41 mouse cellular contexts compared by ENCODE assay signal in genomic region chr14:51015780-51016179, GRCm38 (mm10). TPM values are rescaled to one million over a fixed set of nuclear protein-coding genes. Genes with fewer than 3 reads are reported as not detected.
"Had no signal": no experiment of that assay in that cellular context is flagged by ENCODE, and none has a peak within 500 bp of the region (broad histone marks: within the 10 kb centered on the region; RNA-seq: fewer than 3 reads in every experiment).

No protein-coding gene starts in this region.

- H3K36me3 ChIP-seq: heart, embryonic 10.5 days; heart, embryonic 12.5 days; heart, embryonic 13.5 days; heart, embryonic 15.5 days; hindbrain, embryonic 10.5 days; hindbrain, embryonic 13.5 days; hindbrain, embryonic 15.5 days; intestine, embryonic 15.5 days; kidney, embryonic 15.5 days had no signal

- H3K4me1 ChIP-seq: heart, embryonic 10.5 days; heart, embryonic 12.5 days; heart, embryonic 13.5 days; hindbrain, embryonic 10.5 days; hindbrain, embryonic 13.5 days; hindbrain, embryonic 15.5 days; intestine, embryonic 15.5 days; kidney, embryonic 15.5 days had no signal

- H3K27ac ChIP-seq: heart, embryonic 10.5 days; heart, embryonic 13.5 days; heart, embryonic 15.5 days; hindbrain, embryonic 10.5 days; hindbrain, embryonic 13.5 days; hindbrain, embryonic 14.5 days; hindbrain, embryonic 15.5 days; hindbrain, postnatal 0 days; intestine, embryonic 15.5 days; kidney, embryonic 15.5 days; kidney, postnatal 0 days; layer of hippocampus, adult 2 months; left cerebral cortex, adult 2 months had no signal

- H3K27me3 ChIP-seq: heart, embryonic 12.5 days; heart, embryonic 13.5 days; heart, embryonic 15.5 days; hindbrain, embryonic 13.5 days; hindbrain, embryonic 15.5 days; intestine, embryonic 15.5 days; kidney, embryonic 15.5 days had no signal

- H3K9ac ChIP-seq: heart, embryonic 12.5 days; heart, embryonic 13.5 days; heart, embryonic 15.5 days; hindbrain, embryonic 13.5 days; hindbrain, embryonic 14.5 days; hindbrain, embryonic 15.5 days; intestine, embryonic 15.5 days; kidney, embryonic 15.5 days had no signal

- ATAC-seq: hindbrain, embryonic 16.5 days; hindbrain, postnatal 0 days; inflammation-experienced regulatory T-cells, adult 6 months; intestine, embryonic 15.5 days; intestine, embryonic 16.5 days; intestine, postnatal 0 days had no signal

- H3K4me2 ChIP-seq: heart, embryonic 11.5 days; heart, embryonic 12.5 days; heart, embryonic 13.5 days; heart, embryonic 15.5 days; hindbrain, embryonic 13.5 days; hindbrain, embryonic 14.5 days; hindbrain, embryonic 15.5 days; intestine, embryonic 15.5 days; kidney, embryonic 15.5 days had no signal

- H3K9me3 ChIP-seq: heart, embryonic 10.5 days; heart, embryonic 13.5 days; heart, embryonic 15.5 days; hindbrain, embryonic 10.5 days; hindbrain, embryonic 13.5 days; hindbrain, embryonic 15.5 days; intestine, embryonic 15.5 days; kidney, embryonic 15.5 days had no signal

- H3K4me3 ChIP-seq: heart, embryonic 10.5 days; heart, embryonic 12.5 days; heart, embryonic 13.5 days; heart, embryonic 15.5 days; hindbrain, embryonic 10.5 days; hindbrain, embryonic 13.5 days; hindbrain, embryonic 15.5 days; intestine, embryonic 15.5 days; kidney, embryonic 15.5 days; layer of hippocampus, adult 2 months; left cerebral cortex, adult 2 months had no signal

RNA-seq across cellular contexts. Expression of gene Rnase10, which starts 8.2 kb away (rescaled TPM):
- total RNA-seq: layer of hippocampus, adult 18-20 months; layer of hippocampus, adult 2 months; layer of hippocampus, postnatal 25 days; layer of hippocampus, postnatal 36 days; left cerebral cortex, adult 2 months had no signal
- polyA plus RNA-seq: hindbrain, embryonic 10.5 days; hindbrain, embryonic 11.5 days; hindbrain, embryonic 13.5 days; hindbrain, embryonic 14.5 days; hindbrain, embryonic 15.5 days; hindbrain, postnatal 0 days; inflammation-experienced regulatory T-cells, adult 6 months; kidney, adult 2 months; kidney, embryonic 14.5 days; kidney, embryonic 15.5 days; kidney, embryonic 16.5 days had no signal

RNA-seq across cellular contexts. Expression of gene Rnase9, which starts 25.9 kb away (rescaled TPM):
- total RNA-seq: heart, postnatal 10 days; heart, postnatal 14 days; heart, postnatal 25 days; heart, postnatal 36 days; heart, postnatal 4 days; hindbrain, postnatal 0 days; layer of hippocampus, adult 18-20 months; layer of hippocampus, adult 2 months; layer of hippocampus, adult 8-10 months; layer of hippocampus, postnatal 10 days; layer of hippocampus, postnatal 14 days; layer of hippocampus, postnatal 25 days; layer of hippocampus, postnatal 36 days; left cerebral cortex, adult 18-20 months; left cerebral cortex, adult 2 months; left cerebral cortex, adult 8-10 months had no signal
- polyA plus RNA-seq: heart, embryonic 10.5 days; heart, embryonic 11.5 days; heart, embryonic 12.5 days; heart, embryonic 13.5 days; heart, embryonic 14.5 days; heart, embryonic 15.5 days; heart, embryonic 16.5 days; heart, postnatal 0 days; hindbrain, embryonic 10.5 days; hindbrain, embryonic 11.5 days; hindbrain, embryonic 13.5 days; hindbrain, embryonic 14.5 days; hindbrain, embryonic 15.5 days; hindbrain, embryonic 16.5 days; hindbrain, postnatal 0 days; inflammation-experienced regulatory T-cells, adult 6 months; intestine, embryonic 14.5 days; intestine, embryonic 15.5 days; intestine, embryonic 16.5 days; intestine, postnatal 0 days; kidney, adult 2 months; kidney, postnatal 0 days; large intestine, adult 2 months had no signal

RNA-seq across cellular contexts. Expression of gene Rnase11, which starts 34.2 kb away (rescaled TPM):
- total RNA-seq: heart, postnatal 10 days; heart, postnatal 14 days; heart, postnatal 25 days; heart, postnatal 36 days; heart, postnatal 4 days; hindbrain, postnatal 0 days; layer of hippocampus, adult 18-20 months; layer of hippocampus, adult 2 months; layer of hippocampus, adult 8-10 months; layer of hippocampus, postnatal 10 days; layer of hippocampus, postnatal 14 days; layer of hippocampus, postnatal 25 days; layer of hippocampus, postnatal 36 days; left cerebral cortex, adult 18-20 months; left cerebral cortex, adult 2 months; left cerebral cortex, adult 8-10 months had no signal
- polyA plus RNA-seq: heart, embryonic 10.5 days; heart, embryonic 11.5 days; heart, embryonic 12.5 days; heart, embryonic 13.5 days; heart, embryonic 14.5 days; heart, embryonic 15.5 days; heart, embryonic 16.5 days; heart, postnatal 0 days; hindbrain, embryonic 10.5 days; hindbrain, embryonic 11.5 days; hindbrain, embryonic 13.5 days; hindbrain, embryonic 14.5 days; hindbrain, embryonic 15.5 days; hindbrain, embryonic 16.5 days; hindbrain, postnatal 0 days; inflammation-experienced regulatory T-cells, adult 6 months; intestine, embryonic 14.5 days; intestine, embryonic 15.5 days; intestine, embryonic 16.5 days; intestine, postnatal 0 days; kidney, adult 2 months; kidney, embryonic 16.5 days; kidney, postnatal 0 days; large intestine, adult 2 months had no signal

RNA-seq across cellular contexts. Expression of gene Rnase12, which starts 41.7 kb away (rescaled TPM):
- total RNA-seq: heart, postnatal 10 days; heart, postnatal 14 days; heart, postnatal 25 days; heart, postnatal 36 days; heart, postnatal 4 days; hindbrain, postnatal 0 days; layer of hippocampus, adult 18-20 months; layer of hippocampus, adult 2 months; layer of hippocampus, adult 8-10 months; layer of hippocampus, postnatal 10 days; layer of hippocampus, postnatal 14 days; layer of hippocampus, postnatal 25 days; layer of hippocampus, postnatal 36 days; left cerebral cortex, adult 18-20 months; left cerebral cortex, adult 2 months; left cerebral cortex, adult 8-10 months had no signal
- polyA plus RNA-seq: heart, embryonic 11.5 days; heart, embryonic 15.5 days; heart, embryonic 16.5 days; heart, postnatal 0 days; hindbrain, embryonic 10.5 days; hindbrain, embryonic 11.5 days; hindbrain, embryonic 13.5 days; hindbrain, embryonic 14.5 days; hindbrain, embryonic 15.5 days; hindbrain, embryonic 16.5 days; inflammation-experienced regulatory T-cells, adult 6 months; kidney, adult 2 months had no signal

RNA-seq across cellular contexts. Expression of gene Olfr750, which starts 58.5 kb away (rescaled TPM):
- total RNA-seq: heart, postnatal 10 days; heart, postnatal 14 days; heart, postnatal 25 days; heart, postnatal 36 days; heart, postnatal 4 days; hindbrain, postnatal 0 days; layer of hippocampus, adult 18-20 months; layer of hippocampus, adult 2 months; layer of hippocampus, adult 8-10 months; layer of hippocampus, postnatal 10 days; layer of hippocampus, postnatal 14 days; layer of hippocampus, postnatal 25 days; layer of hippocampus, postnatal 36 days; left cerebral cortex, adult 18-20 months; left cerebral cortex, adult 2 months; left cerebral cortex, adult 8-10 months had no signal
- polyA plus RNA-seq: heart, embryonic 10.5 days; heart, embryonic 11.5 days; heart, embryonic 12.5 days; heart, embryonic 13.5 days; heart, embryonic 14.5 days; heart, embryonic 15.5 days; heart, embryonic 16.5 days; heart, postnatal 0 days; hindbrain, embryonic 11.5 days; hindbrain, embryonic 13.5 days; hindbrain, embryonic 14.5 days; intestine, embryonic 14.5 days; intestine, embryonic 15.5 days; intestine, embryonic 16.5 days; intestine, postnatal 0 days; kidney, adult 2 months; kidney, embryonic 14.5 days; kidney, embryonic 15.5 days; kidney, embryonic 16.5 days; kidney, postnatal 0 days; large intestine, adult 2 months had no signal
